15 mouse cellular contexts compared by ENCODE assay signal in genomic region chr4:88238351-88238750, GRCm38 (mm10).
DNase-seq lines count a peak whose midpoint lies in the region; ATAC-seq and TF ChIP-seq lines count a peak whose summit lies in the region.
"Had no signal": no experiment of that assay in that cellular context is flagged by ENCODE, and none has a peak within 500 bp of the region (broad histone marks: within the 10 kb centered on the region; RNA-seq: fewer than 3 reads in every experiment).

No protein-coding gene starts in this region.

- H3K27ac ChIP-seq in layer of hippocampus, adult 2 months = peak overlapping the region; percentile 21; the same call in 1 of the 2 replicates
- H3K27ac ChIP-seq in forebrain, embryonic 14.5 days (ENCODE audit: low read depth, low read length) = no peak overlapping the region
- H3K27ac ChIP-seq in midbrain, embryonic 12.5 days (replicated peaks) = peak overlapping the region; percentile 67; the same call in 1 of the 2 replicates

- peak; percentile 54; the same call in 1 of the 2 replicates for ATAC-seq in forebrain, embryonic 14.5 days
- peak; percentile 83 for ATAC-seq in midbrain, embryonic 12.5 days (ENCODE audit: low FRiP score, low read depth)
- ATAC-seq in megakaryocyte progenitor cell, adult 5-6 weeks (replicated peaks; ENCODE audit: poor library complexity) = no peak
- ATAC-seq: activated CD4-positive, CD25-positive, alpha-beta regulatory T cell, adult 4 months had no signal

- no peak overlapping the region for H3K4me2 ChIP-seq in forebrain, embryonic 14.5 days (ENCODE audit: low read length)
- peak overlapping the region; percentile 23; the same call in 1 of the 2 replicates for H3K4me2 ChIP-seq in midbrain, embryonic 12.5 days (replicated peaks)
- H3K4me2 ChIP-seq: liver, embryonic 11.5 days had no signal

- no peaks in the 10 kb centered on the region for H3K27me3 ChIP-seq in forebrain, embryonic 14.5 days (replicated peaks; ENCODE audit: control insufficient read depth, insufficient read depth, low read length)
- H3K27me3 ChIP-seq in midbrain, embryonic 12.5 days = no peaks in the 10 kb centered on the region

- H3K4me1 ChIP-seq in forebrain, embryonic 14.5 days (ENCODE audit: control insufficient read depth, insufficient read depth, low read length) = peaks cover 12% of the 10 kb centered on the region
- H3K4me1 ChIP-seq in midbrain, embryonic 12.5 days = peaks cover 26% of the 10 kb centered on the region

- no peaks in the 10 kb centered on the region for H3K36me3 ChIP-seq in forebrain, embryonic 14.5 days (ENCODE audit: control insufficient read depth, insufficient read depth, low read length)
- no peaks in the 10 kb centered on the region for H3K36me3 ChIP-seq in midbrain, embryonic 12.5 days

- no peaks in the 10 kb centered on the region for H3K9me3 ChIP-seq in forebrain, embryonic 14.5 days (replicated peaks; ENCODE audit: control insufficient read depth, low read length)
- H3K9me3 ChIP-seq in midbrain, embryonic 12.5 days = no peaks in the 10 kb centered on the region
- H3K9me3 ChIP-seq: G1E had no signal

- peak; percentile 16 for DNase-seq in adrenal gland, adult 2 months
- no peak for DNase-seq in adrenal gland, postnatal 14 days
- DNase-seq in layer of hippocampus, adult 2 months (ENCODE audit: low spot score in 2 of 2) = no peak
- DNase-seq in layer of hippocampus, adult 8-10 months (ENCODE audit: low spot score in 2 of 2) = no peak
- DNase-seq in forebrain, embryonic 14.5 days (ENCODE audit: low spot score) = peak; percentile 68
- no peak for DNase-seq in ovary, postnatal 36 days (ENCODE audit: low spot score)
- DNase-seq: gastrocnemius, postnatal 14 days; kidney, adult 11 months; lung, postnatal 36 days; thymus, adult 18-20 months had no signal

- 7% methylated on average over 7 of the region's 7 CpGs for WGBS in forebrain, embryonic 14.5 days
- WGBS in midbrain, embryonic 12.5 days = 20% methylated on average over 7 of the region's 7 CpGs

- H3K9ac ChIP-seq in forebrain, embryonic 14.5 days (ENCODE audit: low read length) = 0 out of 2 replicates have a peak overlapping the region, but pooled peaks have one; percentile 18
- H3K9ac ChIP-seq in midbrain, embryonic 12.5 days (replicated peaks) = no peak overlapping the region

- no peak for TF ChIP-seq CTCF in layer of hippocampus, adult 2 months (conservative IDR thresholded peaks at IDR 0.05)

- H3K4me3 ChIP-seq in layer of hippocampus, adult 2 months = no peak overlapping the region
- no peak overlapping the region for H3K4me3 ChIP-seq in forebrain, embryonic 14.5 days (ENCODE audit: low read depth, low read length)
- no peak overlapping the region for H3K4me3 ChIP-seq in midbrain, embryonic 12.5 days

Comparison
In these comparisons a context has a peak if more than half of its experiments do, and no peak if none do; other contexts are left out.
1. DNase-seq: peak in adrenal gland, adult 2 months (single experiment) and forebrain, embryonic 14.5 days (single experiment); none in adrenal gland, postnatal 14 days (single experiment), layer of hippocampus, adult 2 months (0 of 2), layer of hippocampus, adult 8-10 months (0 of 2) and ovary, postnatal 36 days (single experiment).